Mouse (Mus musculus) hindbrain, embryonic 14.5 days (tissue): ENCODE results near the gene Tbc1d10b. TPM values are rescaled to one million over a fixed set of nuclear protein-coding genes. Genes with fewer than 3 reads are reported as not detected.
"Not testable (repeated sequence)": the region's sequence is repeated elsewhere in the genome, so short reads cannot be mapped to it uniquely, and the experiment has no call there.

ENCODE experiments used
- ATAC-seq: fragments of 200-750 bp; cut with Nextera tagmentation; 2 replicates; pipeline ENCODE4 v1.8.0; 2017; ENCODE audit warnings: moderate number of reproducible peaks, mild to moderate bottlenecking, moderate TSS enrichment, moderate library complexity; ENCODE audit not compliant: low FRiP score
- DNase-seq: peaks from one replicate; pipeline ENCODE4 v3.0.0-alpha.2; 2015; ENCODE audit warnings: low spot score
- H3K27ac ChIP-seq: fragments of 300-500 bp; sonication (generic); 2 replicates; pipeline ENCODE4 v1.5.1; 2014; ENCODE audit warnings: mild to moderate bottlenecking, moderate library complexity
- H3K27me3 ChIP-seq: fragments of 300-500 bp; sonication (generic); 2 replicates; pipeline ENCODE4 v1.6.1; 2014; ENCODE audit warnings: mild to moderate bottlenecking, low read length, mixed read lengths; ENCODE audit not compliant: control insufficient read depth, insufficient read depth
- H3K36me3 ChIP-seq: fragments of 300-500 bp; sonication (generic); replicated peaks from 2 replicates; pipeline ENCODE4 v1.6.1; 2014; ENCODE audit not compliant: control insufficient read depth, insufficient read depth
- H3K4me1 ChIP-seq: fragments of 300-500 bp; sonication (generic); replicated peaks from 2 replicates; pipeline ENCODE4 v1.6.1; 2014; ENCODE audit warnings: antibody characterized with exemption, low read length, mixed read lengths; ENCODE audit not compliant: control insufficient read depth, insufficient read depth
- H3K4me2 ChIP-seq: fragments of 300-500 bp; sonication (generic); replicated peaks from 2 replicates; pipeline ENCODE4 v1.6.1; 2014; ENCODE audit warnings: mild to moderate bottlenecking, moderate library complexity
- H3K4me3 ChIP-seq: fragments of 300-500 bp; sonication (generic); replicated peaks from 2 replicates; pipeline ENCODE4 v1.5.1; 2014; ENCODE audit warnings: mild to moderate bottlenecking, low read length
- H3K9ac ChIP-seq: fragments of 300-500 bp; sonication (generic); 2 replicates; pipeline ENCODE4 v1.6.1; 2014
- H3K9me3 ChIP-seq: fragments of 300-500 bp; sonication (generic); 2 replicates; pipeline ENCODE4 v1.6.1; 2016; ENCODE audit warnings: low read length; ENCODE audit not compliant: control insufficient read depth
- WGBS: fragments of 180-500 bp; shearing (Covaris S2); extraction: QIAGEN DNeasy Blood & Tissue Kit; methylation state at CpG from one replicate; pipeline ENCODE4 v1.1.7; 2014; 5-methylcytosine and 5-hydroxymethylcytosine counted together
- polyA plus RNA-seq: library from polyadenylated mRNA; unstranded; fragments of >200 nt; fragmentation: Nextera tagmentation; extraction: Ambion mirVana; gene quantifications from 2 replicates; pipeline ENCODE4 v1.2.1, GENCODE M21; 2014

Gene Tbc1d10b
- polyA plus RNA-seq, 1 experiment from 2014 or later: 33.0 TPM

DNA sequence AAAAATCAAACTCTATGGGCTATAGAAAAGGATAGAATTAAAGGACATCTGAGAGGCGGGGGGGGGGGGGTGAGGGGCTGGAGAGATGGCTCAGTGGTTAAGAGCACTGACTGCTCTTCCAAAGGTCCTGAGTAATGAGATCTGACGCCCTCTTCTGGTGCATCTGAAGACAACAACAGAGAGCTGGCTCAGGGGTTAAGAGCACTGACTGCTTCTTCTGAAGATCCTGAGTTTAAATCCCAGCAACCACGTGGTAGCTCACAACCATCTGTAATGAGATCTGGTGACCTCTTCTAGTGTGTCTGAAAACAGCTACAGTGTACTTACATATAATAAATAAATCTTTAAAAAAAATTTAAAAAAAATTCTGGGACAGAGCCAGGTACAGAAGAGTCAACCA is 26.5 kb downstream of the Tbc1d10b start:
- H3K36me3 ChIP-seq, H3K9ac ChIP-seq, H3K9me3 ChIP-seq, H3K4me1 ChIP-seq, H3K27ac ChIP-seq, H3K27me3 ChIP-seq, H3K4me2 ChIP-seq, H3K4me3 ChIP-seq, DNase-seq, ATAC-seq: not testable (repeated sequence)
- WGBS: 16% methylated on average over 2 of the region's 3 CpGs

DNA sequence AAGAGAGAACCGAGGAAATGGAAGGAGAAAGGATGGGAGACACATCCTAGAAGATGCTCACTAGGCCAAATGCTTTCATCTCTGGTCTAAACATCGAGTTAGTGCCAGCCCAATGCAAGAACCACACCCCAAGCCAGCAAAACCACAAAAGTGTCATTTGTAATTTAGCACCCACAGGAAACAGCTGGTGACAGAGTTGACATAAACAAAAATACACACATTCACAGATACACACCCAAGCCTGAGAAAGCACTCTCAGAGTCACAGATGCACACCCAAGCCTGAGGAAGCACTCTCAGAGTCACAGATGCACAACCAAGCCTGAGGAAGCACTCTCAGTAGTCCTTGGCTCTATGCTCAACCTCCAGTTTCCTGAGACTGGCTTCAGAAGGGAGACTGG is 27.5 kb downstream of the Tbc1d10b start:
- WGBS: 75% methylated on average over 2 of the region's 2 CpGs
- no peak for ATAC-seq
- no peaks in the 10 kb centered on the region for H3K27me3 ChIP-seq

DNA sequence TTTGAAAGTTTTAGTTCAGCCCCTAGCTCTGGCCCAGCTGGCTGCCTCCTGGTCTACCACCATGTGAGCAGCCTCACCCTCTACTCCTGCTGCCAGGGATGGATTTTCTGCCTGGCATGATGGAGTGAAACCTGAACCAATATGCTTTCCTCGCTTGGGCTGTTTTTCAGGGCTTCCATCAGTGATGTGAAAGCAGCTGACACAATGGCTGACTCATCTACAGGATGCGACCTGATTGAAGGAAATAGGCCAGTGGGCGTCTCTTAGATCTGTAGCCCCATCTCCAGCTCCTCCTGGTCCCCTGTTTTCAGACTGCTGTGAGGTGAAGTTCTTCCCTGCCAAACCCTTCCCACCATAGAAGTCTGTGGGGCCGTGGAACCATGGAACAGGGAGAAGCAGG is 31.3 kb downstream of the Tbc1d10b start:
- Histone ChIP-seq H3K27me3 (no peaks in the 10 kb centered on the region), H3K4me3 (no peak overlapping the region), H3K4me2 (no peak overlapping the region), H3K36me3 (no peaks in the 10 kb centered on the region), H3K27ac (no peak overlapping the region), H3K9me3 (no peaks in the 10 kb centered on the region), H3K4me1 (no peaks in the 10 kb centered on the region), H3K9ac (no peak overlapping the region)
- ATAC-seq (no peak), DNase-seq (no peak)
- 70% methylated on average over 4 of the region's 4 CpGs for WGBS

More for the DNA sequence above, 27.5 kb downstream of the Tbc1d10b start:
- no peak for DNase-seq
- H3K36me3 ChIP-seq: no peaks in the 10 kb centered on the region
- no peak overlapping the region for H3K27ac ChIP-seq
- H3K9ac ChIP-seq: no peak overlapping the region
- H3K4me3 ChIP-seq: no peak overlapping the region
- H3K4me2 ChIP-seq: no peak overlapping the region
- no peaks in the 10 kb centered on the region for H3K9me3 ChIP-seq
- H3K4me1 ChIP-seq: no peaks in the 10 kb centered on the region

DNA sequence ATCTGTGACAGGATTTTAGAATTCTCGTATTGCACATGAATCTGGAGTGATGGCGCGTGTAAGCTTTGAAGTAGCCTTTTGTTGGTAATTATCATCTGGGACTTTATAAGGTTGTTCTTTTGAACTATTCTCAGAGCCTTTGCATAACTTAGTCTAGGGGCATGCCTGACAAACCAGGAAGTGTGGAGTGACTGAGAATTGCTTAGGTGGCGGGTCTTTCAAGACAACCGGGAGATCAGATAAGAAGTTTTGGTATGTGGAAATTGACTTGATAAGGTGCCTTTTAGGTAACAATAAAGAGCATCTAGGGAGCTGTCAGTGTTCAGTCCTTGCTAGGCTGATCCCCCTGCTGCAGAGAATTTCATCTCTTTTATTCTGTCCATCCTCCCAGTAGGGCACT is 41.8 kb downstream of the Tbc1d10b start:
- H3K36me3 ChIP-seq: no peaks in the 10 kb centered on the region
- 92% methylated on average over 5 of the region's 5 CpGs for WGBS
- no peaks in the 10 kb centered on the region for H3K9me3 ChIP-seq
- ATAC-seq (no peak), DNase-seq (no peak)
- H3K4me2 ChIP-seq: no peak overlapping the region
- no peaks in the 10 kb centered on the region for H3K27me3 ChIP-seq
- no peak overlapping the region for H3K27ac ChIP-seq
- H3K9ac ChIP-seq: no peak overlapping the region
- H3K4me3 ChIP-seq: no peak overlapping the region
- H3K4me1 ChIP-seq: no peaks in the 10 kb centered on the region

DNA sequence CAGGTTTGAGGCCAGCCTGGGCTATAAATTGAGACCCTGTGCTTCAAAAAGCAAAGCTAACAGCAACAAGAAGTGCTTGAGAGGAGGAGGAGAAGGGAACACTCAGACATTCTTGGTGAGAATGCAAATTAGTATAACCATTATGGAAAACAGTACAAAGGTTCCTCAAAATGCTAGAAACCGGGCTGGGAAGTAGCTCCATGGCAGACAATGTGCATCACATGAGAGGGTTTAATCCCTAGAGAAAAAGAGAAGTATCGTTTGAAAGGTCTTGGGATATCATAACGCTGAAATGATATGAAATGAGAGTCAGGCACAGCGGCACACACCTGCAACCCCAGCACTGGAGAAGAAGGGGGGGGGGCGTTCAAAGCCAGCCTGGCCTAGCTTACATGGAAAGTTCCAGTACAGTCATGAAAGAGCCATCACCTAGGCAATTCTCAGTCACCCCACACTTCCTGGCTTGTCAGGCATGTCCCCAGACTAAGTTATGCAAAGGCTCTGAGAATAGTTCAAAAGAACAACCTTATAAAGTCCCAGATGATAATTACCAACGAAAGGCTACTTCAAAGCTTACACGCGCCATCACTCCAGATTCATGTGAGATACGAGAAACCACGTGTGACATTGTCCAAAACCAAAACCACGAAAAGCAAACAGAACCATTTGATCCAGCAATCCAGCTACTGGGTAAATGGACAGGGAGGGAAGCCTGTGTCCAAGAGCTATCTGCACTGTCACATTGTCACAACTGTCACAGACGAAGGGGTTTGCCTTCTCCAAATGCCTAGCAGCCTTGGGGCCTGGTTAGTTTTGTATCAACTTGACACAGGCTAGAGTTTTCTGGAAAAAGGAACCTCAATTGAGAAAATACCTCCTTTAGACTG is 42.4 kb downstream of the Tbc1d10b start:
- no peak overlapping the region for H3K9ac ChIP-seq
- H3K4me3 ChIP-seq: no peak overlapping the region
- H3K9me3 ChIP-seq: no peaks in the 10 kb centered on the region
- H3K27ac ChIP-seq: no peak overlapping the region
- 88% methylated on average over 12 of the region's 12 CpGs for WGBS
- DNase-seq: no peak
- ATAC-seq: no peak
- H3K27me3 ChIP-seq: no peaks in the 10 kb centered on the region
- no peaks in the 10 kb centered on the region for H3K36me3 ChIP-seq
- H3K4me2 ChIP-seq: no peak overlapping the region
- H3K4me1 ChIP-seq: no peaks in the 10 kb centered on the region

DNA sequence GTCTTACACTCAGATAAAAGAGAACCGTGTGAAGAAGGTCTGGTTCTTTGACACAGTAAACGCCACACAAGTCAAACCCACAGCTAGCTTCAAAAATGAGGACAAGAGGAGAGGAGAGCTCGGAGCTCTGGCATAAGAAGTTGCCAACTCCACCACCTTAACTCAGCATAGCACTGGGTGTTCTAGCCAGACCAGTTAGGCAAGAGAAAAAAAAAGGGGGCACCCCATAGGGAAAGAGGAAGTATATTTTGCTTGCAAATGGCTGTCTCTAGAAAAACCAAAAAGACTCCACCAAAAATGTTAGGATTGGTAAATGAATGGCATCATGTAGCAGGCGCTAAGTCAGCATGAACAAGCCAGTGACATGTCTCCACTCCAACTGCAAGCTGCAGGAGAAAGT is 44.3 kb downstream of the Tbc1d10b start:
- no peaks in the 10 kb centered on the region for H3K4me1 ChIP-seq
- H3K9ac ChIP-seq: no peak overlapping the region
- no peaks in the 10 kb centered on the region for H3K36me3 ChIP-seq
- H3K9me3 ChIP-seq: no peaks in the 10 kb centered on the region
- H3K4me3 ChIP-seq: no peak overlapping the region
- no peaks in the 10 kb centered on the region for H3K27me3 ChIP-seq
- no peak overlapping the region for H3K4me2 ChIP-seq
- 85% methylated on average over 4 of the region's 4 CpGs for WGBS
- ATAC-seq (no peak), DNase-seq (no peak)
- no peak overlapping the region for H3K27ac ChIP-seq

DNA sequence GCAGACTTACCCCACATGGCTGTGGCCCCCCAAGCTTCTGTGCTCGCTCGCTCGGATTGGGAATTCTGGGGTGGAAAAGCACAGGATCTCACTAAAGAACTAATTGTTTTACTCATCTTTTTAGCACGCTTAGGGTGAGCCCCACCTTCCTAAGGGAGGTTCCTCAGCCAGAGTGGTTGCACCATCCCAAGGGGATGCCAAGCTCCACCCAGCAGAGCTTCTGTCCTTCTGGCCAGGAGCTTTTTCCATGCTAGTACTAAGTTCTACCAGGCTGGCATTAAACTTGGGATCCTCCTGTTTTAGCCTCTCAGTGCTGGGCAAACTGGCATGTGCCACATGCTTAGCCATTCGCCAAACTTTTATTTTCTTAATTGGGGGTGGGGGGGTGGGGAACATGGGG is 45.7 kb downstream of the Tbc1d10b start:
- no peaks in the 10 kb centered on the region for H3K9me3 ChIP-seq
- H3K9ac ChIP-seq: no peak overlapping the region
- H3K4me3 ChIP-seq: no peak overlapping the region
- H3K36me3 ChIP-seq: no peaks in the 10 kb centered on the region
- no peak for DNase-seq
- 86% methylated on average over 5 of the region's 5 CpGs for WGBS
- no peak overlapping the region for H3K4me2 ChIP-seq
- H3K27me3 ChIP-seq: no peaks in the 10 kb centered on the region
- H3K4me1 ChIP-seq: no peaks in the 10 kb centered on the region
- no peak overlapping the region for H3K27ac ChIP-seq
- ATAC-seq: no peak

DNA sequence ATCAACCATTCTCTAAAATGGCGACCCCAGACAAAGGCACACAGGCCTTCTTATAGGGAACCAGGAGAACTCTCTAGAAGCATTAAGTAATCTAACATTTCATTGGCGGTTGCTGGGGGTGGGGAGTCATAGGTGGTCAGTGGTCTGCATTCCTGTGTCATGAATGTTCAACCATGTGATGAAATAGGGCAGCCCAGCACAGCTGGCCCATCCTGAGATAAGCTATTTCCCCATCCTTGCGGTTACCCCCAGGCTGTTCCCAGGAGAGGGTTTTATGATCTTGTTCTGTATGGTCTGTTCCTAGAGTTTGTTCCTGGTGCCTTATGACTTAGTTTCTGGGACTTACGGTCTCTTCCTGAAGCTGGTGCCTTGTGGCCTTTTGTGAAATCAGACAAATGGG is 50.7 kb downstream of the Tbc1d10b start:
- 89% methylated on average over 4 of the region's 4 CpGs for WGBS
- no peaks in the 10 kb centered on the region for H3K9me3 ChIP-seq
- no peak overlapping the region for H3K9ac ChIP-seq
- H3K4me3 ChIP-seq: no peak overlapping the region
- no peaks in the 10 kb centered on the region for H3K27me3 ChIP-seq
- H3K27ac ChIP-seq: no peak overlapping the region
- no peaks in the 10 kb centered on the region for H3K4me1 ChIP-seq
- ATAC-seq (no peak), DNase-seq (no peak)
- H3K4me2 ChIP-seq: no peak overlapping the region
- H3K36me3 ChIP-seq: no peaks in the 10 kb centered on the region

DNA sequence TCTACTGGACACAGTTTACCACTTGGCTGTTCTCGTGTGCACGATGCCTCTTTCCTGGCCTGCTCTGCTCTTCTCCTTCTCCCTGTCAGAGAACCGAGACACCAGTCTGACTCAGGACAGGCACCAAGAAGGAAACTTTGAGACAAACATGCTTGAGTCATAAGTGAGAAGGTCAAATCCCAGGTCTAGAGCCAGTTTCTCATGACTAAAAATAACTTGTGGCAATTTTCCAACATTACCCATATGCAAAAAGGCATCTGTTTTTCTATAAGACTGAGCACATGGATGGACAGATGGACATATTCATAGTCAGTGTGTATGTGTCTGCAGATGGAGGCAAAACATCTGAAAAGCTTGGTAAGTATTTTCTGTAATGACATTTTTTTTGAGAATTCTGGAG is 54.8 kb downstream of the Tbc1d10b start:
- no peaks in the 10 kb centered on the region for H3K36me3 ChIP-seq
- ATAC-seq (no peak), DNase-seq (no peak)
- no peaks in the 10 kb centered on the region for H3K9me3 ChIP-seq
- WGBS: 91% methylated on average over 3 of the region's 3 CpGs
- H3K27me3 ChIP-seq: no peaks in the 10 kb centered on the region
- H3K4me3 ChIP-seq: no peak overlapping the region
- no peaks in the 10 kb centered on the region for H3K4me1 ChIP-seq
- no peak overlapping the region for H3K9ac ChIP-seq
- no peak overlapping the region for H3K4me2 ChIP-seq
- no peak overlapping the region for H3K27ac ChIP-seq

DNA sequence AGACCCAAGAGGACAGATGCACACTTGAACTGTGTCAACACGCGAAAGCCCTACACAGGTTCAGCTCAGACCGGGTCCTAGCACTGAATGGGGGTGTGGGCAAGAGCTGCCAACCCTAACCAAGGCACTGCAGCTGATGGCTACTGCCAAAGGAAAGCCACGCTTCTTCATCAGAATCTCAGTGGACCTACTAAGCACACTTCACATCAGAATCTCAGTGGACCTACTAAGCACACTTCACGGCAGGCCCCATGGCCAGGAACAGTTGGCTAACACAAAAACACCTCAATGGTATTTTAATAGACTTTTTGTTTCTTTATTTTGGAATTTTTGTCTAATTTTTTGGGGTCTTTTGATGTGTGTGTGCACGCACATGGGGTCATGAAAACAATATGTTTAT is 55.8 kb downstream of the Tbc1d10b start:
- Histone ChIP-seq H3K4me2 (no peak overlapping the region), H3K36me3 (no peaks in the 10 kb centered on the region), H3K27me3 (no peaks in the 10 kb centered on the region), H3K4me1 (no peaks in the 10 kb centered on the region), H3K4me3 (no peak overlapping the region), H3K27ac (no peak overlapping the region), H3K9ac (no peak overlapping the region), H3K9me3 (no peaks in the 10 kb centered on the region)
- WGBS: 95% methylated on average over 6 of the region's 6 CpGs
- ATAC-seq (no peak), DNase-seq (no peak)
